Mouse (Mus musculus) layer of hippocampus, adult 9-10 months (tissue): ENCODE results near the gene Ppp4r1.

Experiments used
- DNase-seq: peaks from one replicate; pipeline ENCODE4 v3.0.0; 2022; ENCODE audit warnings: low spot score

Ppp4r1 gene

DNA sequence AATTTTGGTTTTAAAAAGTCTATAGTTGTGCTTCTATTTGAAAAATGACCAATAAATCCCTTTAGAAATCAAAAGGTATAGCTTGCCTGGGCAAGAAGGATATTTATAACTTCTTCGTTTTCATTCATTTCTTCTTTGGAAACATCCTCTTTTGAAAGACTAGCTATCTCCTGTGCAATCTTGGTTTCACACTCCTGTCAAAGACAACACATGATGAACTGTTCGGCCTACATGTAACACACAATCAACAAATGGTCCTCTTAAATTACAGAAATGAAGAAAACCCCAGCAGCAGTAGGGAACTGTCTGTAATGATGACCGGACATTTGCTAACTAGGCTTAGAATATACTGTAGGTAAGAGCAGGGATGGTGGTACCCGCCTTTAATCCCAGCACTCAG, 71.6 kb downstream of the Ppp4r1 start:
- DNase-seq = no peak

DNA sequence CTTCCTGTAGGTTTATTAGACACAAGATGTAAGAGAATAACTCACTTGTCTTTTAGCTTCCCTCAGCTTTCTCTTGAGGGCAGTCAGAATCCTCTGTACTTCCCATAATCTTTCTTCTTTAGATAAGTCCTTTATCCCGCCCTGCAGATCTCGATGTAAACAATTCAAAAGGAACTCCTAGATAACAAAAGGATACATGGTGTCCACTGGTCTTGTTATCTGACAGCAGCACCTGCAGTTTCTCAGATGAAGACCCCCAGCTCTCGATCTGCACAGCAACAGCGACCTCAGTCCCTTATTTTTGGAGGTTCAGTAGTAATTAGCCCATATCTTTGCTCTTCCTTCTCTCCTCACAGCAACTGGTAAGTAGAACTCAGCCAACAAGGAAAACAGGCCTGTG, 75.2 kb downstream of the Ppp4r1 start:
- DNase-seq = no peak

DNA sequence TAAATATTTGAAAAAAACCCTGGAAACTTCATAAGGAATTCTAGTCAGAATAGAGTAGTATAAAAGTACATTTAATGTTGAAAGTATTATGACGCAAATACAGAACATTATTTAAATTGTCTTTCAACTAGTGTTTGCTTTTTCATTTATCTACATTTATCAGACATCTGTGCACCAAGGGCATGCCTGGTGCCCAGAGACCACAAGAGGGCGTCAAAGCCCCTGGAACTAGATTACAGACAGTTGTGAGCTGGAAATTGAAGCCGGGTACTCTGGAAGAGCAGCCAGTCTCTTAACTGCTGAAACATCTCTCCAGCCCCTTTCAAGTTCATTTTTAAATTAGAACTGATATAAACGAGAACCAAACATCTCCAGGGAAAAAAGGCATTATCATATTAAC, 80.2 kb downstream of the Ppp4r1 start:
- no peak for DNase-seq

DNA sequence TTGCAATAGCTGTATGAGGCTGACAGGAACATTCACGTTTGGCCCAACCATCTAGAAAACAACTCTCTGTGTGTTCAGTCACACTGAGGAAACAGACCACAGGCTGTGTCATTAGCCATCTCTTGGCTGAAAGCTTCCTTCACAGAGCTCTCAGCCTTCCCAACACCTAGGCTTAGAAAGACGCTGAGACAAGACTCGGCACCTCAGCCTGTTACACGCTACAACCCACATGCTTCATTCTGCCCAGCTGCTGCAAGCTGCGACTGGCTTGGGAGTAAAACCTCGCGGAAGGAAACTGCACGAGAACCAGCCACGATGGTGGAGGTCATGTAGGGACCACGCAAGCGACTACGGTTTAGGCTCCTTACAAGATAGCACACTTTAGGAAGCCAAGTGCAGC, 81.5 kb downstream of the Ppp4r1 start:
- DNase-seq = no peak

DNA sequence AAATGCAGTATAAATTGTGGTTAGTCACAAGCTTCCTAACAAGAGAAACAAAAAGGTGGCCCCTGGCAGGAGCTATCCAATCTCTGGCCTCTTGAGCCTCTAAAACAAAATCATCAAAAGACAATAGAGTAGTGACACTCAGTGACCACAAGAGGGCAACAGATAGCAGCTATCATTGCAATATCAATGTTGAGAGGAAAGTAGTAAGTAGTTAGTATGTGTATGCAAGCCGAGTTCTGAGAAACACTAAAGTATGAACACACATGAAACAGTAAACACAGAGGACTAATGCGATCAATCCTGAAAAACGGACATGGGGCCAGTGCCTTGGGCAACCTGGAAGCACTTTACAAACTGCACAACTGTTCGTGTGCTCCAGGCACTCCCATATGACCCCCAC, 82.4 kb downstream of the Ppp4r1 start:
- peak; percentile 36 for DNase-seq

DNA sequence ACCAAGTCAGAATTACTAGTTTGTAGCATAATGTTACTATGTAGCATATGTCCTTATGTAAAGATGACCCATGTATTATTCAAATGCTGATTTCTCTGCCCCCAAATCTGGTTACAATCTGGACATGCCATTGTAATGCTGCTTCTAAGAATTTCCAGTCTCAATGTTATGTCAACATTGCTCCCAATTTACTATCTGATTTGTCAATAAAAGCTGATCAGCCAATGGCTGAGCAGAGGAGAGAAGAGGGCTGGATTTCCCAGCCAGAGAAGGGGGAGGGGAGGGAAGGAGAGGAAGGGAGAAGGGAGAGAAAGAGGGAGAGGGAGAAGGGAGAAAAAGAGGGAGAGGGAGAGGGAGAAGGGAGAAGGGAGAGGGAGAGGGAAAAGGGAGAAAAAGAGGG, 82.9 kb downstream of the Ppp4r1 start:
- DNase-seq = no peak

DNA sequence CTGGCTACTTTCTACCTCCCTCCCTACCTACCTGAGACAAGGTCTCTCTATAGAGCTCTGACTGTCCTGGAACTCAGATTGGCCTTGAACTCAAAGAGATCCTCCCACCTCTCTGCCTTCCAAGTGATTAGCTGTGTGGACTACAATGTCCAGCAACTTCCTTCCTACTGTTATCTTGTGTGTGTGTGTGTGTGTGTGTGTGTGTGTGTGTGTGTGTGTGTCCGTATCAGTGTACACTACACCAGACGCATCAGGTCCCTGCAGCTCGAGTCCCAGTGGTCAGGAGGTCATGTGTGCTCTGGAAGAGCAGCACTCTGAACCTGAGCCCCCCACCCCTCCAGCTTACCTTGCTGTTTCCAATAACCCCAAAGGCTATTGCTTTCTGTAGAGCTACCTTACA, 83.8 kb downstream of the Ppp4r1 start:
- no peak for DNase-seq

DNA sequence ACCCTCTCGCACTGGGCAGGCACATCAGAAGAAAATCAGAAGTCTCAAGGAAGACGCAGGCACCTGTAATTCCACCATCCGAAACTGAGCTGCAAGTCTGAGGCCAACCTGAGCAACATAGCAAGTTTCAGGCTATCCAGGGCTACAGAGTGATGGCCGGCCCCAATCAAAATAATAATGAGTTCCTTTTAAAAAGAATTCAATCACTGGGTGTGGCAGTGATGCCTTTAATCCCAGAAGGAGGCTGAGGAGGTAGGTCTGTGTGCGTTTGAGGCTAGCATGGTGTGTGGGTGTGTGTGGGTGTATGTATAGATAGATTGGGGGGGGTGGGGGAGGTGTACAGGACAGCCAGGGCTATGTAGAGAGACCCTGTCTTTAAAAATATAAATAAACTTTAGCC, 85.6 kb downstream of the Ppp4r1 start:
- no peak for DNase-seq

DNA sequence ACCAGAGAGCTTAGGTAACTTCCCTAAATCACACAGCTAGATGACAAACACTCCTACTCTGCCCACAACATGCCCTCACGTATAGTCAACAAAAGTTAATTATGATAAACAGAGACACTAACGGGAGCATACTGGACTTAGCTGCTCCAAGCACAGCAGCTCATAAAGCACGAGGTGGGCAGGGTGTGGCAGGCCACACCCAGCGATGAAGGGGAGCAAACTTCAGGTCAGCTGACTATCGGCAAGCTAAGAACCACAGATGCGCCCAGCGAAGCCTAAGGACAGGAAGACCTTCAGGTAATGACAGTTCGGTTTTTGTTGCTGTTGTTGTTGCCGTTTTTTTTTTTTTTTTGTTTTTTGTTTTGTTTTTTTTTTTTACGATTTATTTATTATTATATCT, 87.3 kb downstream of the Ppp4r1 start:
- no peak for DNase-seq

DNA sequence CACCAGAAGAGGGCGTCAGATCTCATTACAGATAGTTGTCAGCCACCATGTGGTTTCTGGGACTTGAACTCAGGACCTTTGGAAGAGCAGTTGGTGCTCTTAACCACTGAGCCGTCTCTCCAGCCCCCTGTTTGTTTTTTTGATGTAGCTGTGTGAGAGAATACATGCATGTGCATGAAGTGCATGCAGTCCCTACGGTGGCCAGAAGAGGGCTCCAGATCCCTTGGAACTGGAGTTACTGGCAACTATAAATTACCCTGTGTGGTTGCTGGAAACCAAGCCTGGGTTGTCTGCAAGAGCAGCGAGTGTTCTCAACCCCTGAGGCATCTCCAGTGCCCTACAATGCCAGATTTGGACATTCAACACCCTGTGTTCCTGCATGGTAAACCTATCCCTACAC, 87.8 kb downstream of the Ppp4r1 start:
- no peak for DNase-seq

DNA sequence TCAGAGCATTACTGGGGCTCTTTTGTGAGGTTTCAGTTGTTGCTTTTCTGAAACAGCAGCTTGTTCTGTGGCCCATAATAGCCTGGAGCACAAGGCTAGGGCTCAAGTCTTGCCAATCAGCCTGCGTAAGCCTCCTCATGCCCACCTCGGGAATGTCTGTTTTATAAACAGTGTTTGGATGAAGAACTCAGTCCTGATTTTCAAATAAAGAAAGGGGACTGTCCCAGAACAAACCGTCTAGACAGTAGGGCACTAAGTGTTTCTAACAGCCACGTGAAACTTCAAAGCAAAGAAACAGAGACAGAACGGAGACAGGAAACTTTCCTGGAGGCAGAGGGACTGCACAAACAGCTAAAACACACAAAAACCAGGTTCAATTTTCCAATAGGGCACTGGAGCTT, 89.3 kb downstream of the Ppp4r1 start:
- DNase-seq = no peak

DNA sequence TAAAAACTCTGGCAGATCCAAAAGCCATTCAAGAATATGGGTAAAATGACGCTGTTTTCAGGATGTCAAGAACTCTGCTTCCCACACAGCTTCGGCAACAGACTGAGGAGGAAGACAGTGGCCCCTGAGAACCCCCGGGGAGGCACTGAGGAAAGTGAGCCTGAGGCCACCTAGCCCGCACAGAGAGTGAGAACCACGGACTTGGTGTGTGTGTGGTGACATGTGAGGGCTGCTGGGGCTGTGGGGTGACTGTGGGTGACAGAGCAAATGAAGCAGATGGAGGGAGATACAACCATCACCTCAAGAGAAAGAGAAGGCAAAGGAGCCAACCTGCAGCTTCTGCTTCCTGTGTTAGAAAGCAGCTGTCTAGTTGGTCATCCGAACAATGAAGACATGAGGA, 89.7 kb downstream of the Ppp4r1 start:
- no peak for DNase-seq

DNA sequence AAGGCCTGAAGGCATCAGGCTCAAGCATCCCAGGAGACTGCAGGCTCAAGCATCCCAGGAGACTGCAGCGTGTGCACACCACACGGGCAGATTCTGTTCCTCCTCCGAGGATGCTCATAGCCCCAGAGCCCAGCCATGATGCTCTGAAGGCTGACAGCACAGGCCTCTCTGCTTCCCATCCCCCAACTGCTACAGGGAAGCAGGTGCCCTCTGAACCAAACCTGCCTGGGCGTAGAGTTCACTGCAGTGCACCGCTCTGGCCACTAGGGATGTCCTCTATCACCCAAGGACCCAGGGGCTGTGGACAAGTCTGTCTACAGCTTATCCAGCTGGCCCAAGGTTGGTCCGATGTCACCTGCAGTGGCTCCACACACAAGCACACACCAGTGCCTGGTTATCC, 90.3 kb downstream of the Ppp4r1 start:
- no peak for DNase-seq

DNA sequence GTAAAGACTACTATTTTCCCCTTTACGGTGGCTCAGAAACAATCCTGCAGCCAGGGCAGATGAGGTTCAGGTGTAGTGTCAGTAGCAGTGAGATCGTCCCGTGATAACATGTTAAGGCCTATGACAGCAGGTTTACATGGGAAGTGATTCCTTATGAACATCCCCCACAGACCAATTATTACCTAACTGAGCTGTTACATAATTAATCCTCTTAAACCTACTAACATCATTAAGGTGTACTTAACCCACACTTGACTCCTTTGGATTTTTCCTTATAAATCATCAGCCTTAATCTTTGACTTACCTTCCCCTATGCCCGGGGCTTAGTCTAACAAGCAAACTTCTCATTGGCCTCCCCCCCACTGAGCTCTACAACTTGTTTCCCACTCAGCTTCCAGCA, 90.8 kb downstream of the Ppp4r1 start:
- no peak for DNase-seq

DNA sequence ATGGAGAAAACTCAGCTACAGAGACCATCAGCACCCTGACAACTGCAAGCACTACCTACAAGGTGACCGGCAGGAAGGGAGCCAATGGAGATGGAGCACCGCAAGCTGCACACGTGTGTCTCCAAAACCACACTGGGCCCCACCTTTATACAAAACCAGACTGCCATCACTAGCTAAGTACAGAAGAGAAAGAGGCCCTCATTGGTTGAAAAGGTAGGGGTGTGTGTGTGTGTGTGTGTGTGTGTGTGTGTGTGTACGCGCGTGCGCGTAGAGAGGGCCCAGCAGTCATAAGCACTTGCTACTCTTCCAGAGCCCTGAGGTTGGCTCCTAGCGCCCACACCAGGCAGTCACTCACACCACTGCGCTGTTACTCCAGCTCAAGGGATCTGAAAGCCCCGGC, 91.5 kb downstream of the Ppp4r1 start:
- DNase-seq = no peak

DNA sequence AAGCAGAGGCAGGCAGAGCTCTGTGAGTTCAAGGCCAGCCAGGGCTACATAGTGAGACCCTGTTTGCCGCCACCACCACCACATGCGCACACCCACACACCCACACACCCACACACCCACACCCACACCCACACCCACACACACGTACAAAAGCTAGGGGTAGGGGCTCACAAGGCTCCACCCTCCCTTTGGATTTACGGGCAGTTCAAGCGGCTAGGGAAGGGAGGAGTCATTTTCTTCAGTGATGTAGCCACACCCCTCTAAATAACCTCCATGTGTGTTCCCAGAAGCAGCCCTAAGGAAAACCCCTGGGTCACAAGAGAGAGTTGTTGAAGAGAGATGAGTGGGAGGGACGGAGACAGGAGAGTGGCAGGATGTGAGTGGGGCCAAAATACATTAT, 94.7 kb downstream of the Ppp4r1 start:
- DNase-seq = no peak

DNA sequence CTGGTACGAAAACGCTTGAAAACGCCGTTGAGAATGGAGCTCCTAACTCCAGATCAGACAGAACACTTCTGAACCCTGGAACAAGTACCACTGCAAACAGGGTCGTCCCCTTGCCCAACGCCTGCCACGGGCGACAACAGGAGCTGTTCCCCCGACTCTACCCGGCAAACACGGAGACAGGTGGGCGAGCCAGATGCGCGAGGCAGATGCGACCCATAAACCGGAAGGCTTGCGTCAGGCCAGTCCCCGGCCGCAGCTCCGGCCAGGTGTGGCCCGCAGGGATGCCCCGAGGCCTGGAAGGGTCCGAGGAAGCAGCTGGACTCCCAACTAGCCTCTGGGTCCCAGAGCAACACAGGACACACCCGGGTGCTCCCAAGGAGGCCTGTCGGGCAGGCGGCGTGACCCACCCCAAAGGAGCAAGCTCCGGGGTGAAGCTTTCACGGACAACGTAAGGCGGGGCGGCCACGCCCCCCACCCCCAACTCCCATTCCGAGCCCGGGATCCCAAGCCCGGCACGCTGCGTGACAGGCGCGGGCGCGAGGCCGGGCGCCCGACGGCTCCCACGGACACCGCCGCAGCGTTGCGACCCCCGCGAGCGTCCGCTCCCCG, 101.8 kb downstream of the Ppp4r1 start:
- DNase-seq = no peak

DNA sequence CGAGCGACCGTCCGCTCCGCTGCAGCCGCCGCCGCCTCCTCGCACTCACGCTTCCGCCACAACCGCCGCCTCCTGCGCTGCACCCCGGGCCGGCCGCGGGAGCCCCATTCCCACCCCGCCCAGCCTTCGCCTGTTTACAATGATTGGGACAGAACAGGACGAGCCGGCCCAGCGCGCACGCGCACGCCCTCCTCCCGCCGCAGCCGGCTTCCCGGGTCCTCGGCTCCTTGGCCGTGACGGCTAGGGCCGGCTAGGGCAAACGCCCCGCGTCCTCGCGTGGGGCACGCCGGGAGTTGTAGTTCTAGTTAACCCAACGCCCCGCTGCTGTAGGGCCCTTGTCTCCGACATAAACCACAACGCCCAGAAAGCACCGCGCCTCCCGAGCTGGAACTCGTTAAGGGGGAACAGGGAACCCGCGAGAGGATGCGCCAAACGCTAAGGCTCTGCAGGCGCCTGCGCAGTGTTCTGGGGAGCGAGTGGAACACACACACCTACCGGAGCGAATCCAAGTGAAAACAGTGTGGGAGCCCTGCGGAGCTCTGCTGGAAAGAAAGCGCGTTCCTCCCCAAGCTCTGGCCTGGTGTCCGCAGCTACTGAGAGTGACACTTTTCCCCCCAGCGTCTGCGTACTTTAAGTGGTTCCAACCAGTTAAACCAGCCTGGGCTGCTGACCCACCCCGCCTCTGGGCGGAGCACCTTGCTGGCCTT, 102.5 kb downstream of the Ppp4r1 start:
- peak; percentile 97 for DNase-seq

DNA sequence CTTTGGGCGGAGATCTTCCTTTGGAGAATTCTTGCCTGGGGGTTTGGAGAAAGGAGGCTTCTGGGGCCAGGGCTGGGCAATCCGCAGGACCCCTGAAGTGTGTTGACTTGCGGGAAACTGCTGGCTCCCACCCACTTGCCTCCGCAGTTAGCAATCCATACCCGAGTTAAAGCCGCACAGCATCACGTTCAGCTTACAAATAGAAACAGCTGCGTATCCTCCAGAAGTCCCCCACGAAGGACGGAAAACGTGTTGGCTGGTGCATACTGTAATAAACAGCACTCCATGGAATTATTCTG, 103.0 kb downstream of the Ppp4r1 start:
- DNase-seq = no peak

DNA sequence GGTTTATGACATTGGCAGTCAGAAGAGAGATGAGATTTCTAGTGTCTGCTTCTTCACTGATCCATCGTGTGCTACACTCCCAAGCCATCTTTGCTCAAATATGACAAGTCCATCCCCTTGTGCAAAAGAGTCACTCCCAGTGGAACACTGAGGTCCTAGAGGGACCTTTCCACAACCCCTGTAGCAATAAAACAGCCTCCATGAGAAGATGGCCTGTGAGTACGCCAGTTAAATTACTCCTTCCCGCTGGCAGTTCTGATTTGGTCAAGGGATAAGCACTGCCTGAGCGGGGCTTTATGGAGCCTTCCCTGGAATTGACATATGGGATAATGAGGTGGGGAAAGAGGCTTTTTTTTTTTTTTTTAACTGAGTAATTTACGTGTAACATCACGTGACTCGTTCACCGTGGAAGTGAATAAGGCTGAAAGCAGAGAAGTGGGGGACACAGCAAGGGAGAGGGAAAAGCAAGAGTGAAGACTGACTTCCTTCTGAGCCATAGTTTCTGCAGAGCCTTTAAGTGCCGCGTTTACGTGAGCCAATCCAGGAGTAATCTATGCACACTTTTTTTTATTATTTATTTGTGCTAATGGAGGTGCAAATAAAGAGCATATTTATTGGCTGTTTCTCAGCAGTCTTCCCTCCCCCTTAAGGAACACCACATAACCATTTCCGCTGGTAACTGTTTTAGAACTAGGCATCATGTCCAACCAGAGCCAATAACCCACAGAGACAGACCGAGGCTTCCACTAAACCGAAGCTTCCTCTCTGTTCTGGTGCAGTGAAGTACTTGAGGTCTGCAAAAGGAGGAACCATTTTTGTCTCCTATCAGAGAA, 103.5 kb downstream of the Ppp4r1 start, which contains the start of gene Ralbp1:
Gene Ralbp1 (minus strand): TSS at position 102 of the 833 bp plus-strand sequence.
- no peak for DNase-seq

DNA sequence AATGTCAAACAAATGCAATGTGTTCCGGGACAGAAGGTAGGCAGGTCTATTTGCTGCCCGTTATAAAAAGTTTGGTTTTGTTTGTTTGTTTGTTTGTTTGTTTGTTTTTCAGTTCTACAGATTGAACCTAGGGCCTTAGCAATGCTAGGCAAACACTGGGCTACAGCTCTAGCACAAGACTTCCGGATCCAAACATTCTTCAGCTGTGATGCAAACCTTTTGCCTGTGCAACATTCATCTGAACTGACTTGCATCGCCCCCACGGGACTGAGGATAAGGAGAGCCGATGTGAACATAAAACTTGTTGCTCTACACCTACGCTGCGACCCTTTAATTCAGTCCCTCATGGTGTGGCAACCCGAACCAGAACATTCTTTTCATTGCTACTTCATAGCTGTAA, 104.2 kb downstream of the Ppp4r1 start:
- DNase-seq = no peak

DNA sequence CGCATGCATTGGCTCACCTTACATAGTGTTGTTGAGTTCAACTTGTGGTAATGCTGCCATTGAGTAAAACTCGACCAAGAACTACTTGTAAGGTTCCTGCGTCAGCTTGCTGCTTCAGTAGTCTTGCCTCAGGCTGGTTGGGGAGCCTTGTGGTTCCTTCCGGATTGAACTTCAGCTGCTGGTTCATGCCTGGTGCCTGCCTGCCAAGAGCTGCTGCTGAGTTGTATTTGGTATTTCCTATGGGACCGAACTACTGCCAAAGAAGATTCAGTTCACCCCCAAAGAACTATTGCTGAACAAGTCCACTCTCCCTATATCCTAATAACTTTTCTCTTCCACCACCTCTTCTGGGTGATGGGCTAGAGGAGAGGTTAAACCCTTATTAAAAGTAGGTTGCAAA, 107.1 kb downstream of the Ppp4r1 start:
- no peak for DNase-seq
